Mouse (Mus musculus): ENCODE data around the gene Mmp11.

GRCm38 (mm10) chr10:75916840-75917239, 19.5 kb downstream of the Mmp11 start:
- TF ChIP-seq POLR2A (IDR thresholded peaks at IDR 0.05; ENCODE audit: borderline replicate concordance, extremely low read depth, insufficient read depth, insufficient read length, poor library complexity, severe bottlenecking) = no peak
- TF ChIP-seq CTCF (IDR thresholded peaks at IDR 0.05; ENCODE audit: borderline replicate concordance, extremely low read depth, insufficient read depth, insufficient read length) = no peak
